Mouse (Mus musculus): Measurements from ENCODE around the gene Sema5a.
A peak's percentile ranks its signal among the peaks of the same experiment; 100 is the strongest.

Sema5a gene

GRCm38 (mm10) chr15:32265378-32265934 lies 20.8 kb downstream of the Sema5a start:
- no peaks in the 10 kb centered on the region for H3K36me3 ChIP-seq (ENCODE audit: control insufficient read depth, insufficient read depth, low read length, poor library complexity, severe bottlenecking)
- peak; percentile 19 for DNase-seq (ENCODE audit: low read depth, low spot score)
- H3K27me3 ChIP-seq (ENCODE audit: control insufficient read depth, insufficient read depth, low read length, poor library complexity, severe bottlenecking): no peaks in the 10 kb centered on the region

DNA sequence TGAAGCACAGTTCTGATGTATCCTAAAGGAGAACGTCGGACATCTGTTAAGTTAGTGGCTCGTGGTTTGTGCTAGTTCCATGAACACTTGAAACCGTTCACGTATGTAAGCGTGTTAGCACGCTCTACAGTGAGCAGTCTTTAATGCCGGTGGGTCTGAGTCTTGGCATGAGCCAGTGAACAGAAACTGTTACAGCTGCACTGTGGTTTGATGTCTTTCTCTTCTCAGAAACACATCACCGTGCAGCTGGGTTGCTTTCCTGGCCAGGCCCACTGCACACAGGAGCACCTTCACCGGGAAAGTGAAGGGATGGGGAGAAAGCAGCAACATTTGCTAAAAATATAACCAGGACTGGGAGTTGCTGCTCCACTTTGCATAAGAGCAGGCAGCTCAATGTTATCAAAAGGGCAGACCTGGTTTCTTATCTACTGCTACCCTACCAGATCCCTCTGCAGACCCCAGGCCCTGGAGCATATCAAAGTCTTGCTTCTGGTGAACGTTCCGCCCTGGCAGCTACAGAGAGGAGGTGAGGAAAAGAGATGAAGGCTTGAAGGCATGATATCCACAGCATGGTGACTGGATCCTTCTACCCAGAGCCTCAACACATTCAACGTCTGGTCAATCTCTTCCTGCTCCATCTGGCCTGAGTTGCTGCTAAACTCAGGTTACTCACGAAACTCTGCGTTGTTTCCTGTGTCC lies 21.7 kb downstream of the Sema5a start:
- no peaks in the 10 kb centered on the region for H3K27me3 ChIP-seq (ENCODE audit: control insufficient read depth, insufficient read depth, low read length, poor library complexity, severe bottlenecking)
- H3K36me3 ChIP-seq (ENCODE audit: control insufficient read depth, insufficient read depth, low read length, poor library complexity, severe bottlenecking): no peaks in the 10 kb centered on the region
- DNase-seq (ENCODE audit: low read depth, low spot score): no peak

DNA sequence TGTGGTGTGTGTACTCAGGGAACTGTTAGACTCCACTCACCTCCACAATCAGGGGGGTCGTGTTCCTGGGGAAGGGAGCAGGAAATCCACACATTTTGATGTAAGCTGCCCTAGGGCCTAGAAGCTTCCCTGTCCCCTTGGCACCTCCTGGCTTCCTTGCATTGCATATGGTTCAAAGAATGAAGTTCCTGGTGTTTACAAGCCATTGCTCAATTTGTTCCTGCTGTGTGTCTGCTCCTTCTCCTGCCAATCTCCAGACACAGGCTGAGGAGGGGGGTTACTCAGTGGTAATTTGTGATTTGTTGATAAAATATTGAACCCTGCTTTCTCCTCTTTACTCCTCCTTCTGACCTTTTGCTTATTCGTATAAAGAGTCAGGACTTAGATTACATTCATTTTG lies 25.5 kb downstream of the Sema5a start:
- DNase-seq (ENCODE audit: low read depth, low spot score): no peak
- no peaks in the 10 kb centered on the region for H3K27me3 ChIP-seq (ENCODE audit: control insufficient read depth, insufficient read depth, low read length, poor library complexity, severe bottlenecking)
- H3K36me3 ChIP-seq (ENCODE audit: control insufficient read depth, insufficient read depth, low read length, poor library complexity, severe bottlenecking): no peaks in the 10 kb centered on the region

DNA sequence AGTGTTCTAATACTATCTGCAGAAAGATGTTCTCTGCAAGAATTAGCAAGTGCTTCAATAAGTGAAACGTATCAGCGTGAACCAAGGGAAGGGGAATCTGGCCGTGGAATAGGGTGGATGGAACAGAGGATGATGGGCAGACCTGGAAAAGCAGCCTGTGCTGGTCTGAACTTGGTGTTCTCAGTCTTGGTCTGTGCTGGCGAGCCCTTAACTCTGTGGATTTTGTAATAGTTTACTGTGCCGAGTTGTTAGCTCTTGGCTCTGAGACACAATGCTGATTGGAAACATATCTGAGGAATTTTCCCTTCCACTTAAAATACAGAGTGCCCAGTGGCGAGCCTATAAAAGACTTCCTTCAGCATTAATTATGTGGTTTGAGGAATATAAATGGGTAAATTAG lies 29.3 kb downstream of the Sema5a start:
- no peaks in the 10 kb centered on the region for H3K27me3 ChIP-seq (ENCODE audit: control insufficient read depth, insufficient read depth, low read length, poor library complexity, severe bottlenecking)
- no peak for DNase-seq (ENCODE audit: low read depth, low spot score)
- H3K36me3 ChIP-seq (ENCODE audit: control insufficient read depth, insufficient read depth, low read length, poor library complexity, severe bottlenecking): no peaks in the 10 kb centered on the region

- Histone ChIP-seq H3K27me3 (ENCODE audit: control insufficient read depth, insufficient read depth, low read length, poor library complexity, severe bottlenecking) (no peaks in the 10 kb centered on the region), H3K36me3 (ENCODE audit: control insufficient read depth, insufficient read depth, low read length, poor library complexity, severe bottlenecking) (no peaks in the 10 kb centered on the region)
- DNase-seq (ENCODE audit: low read depth, low spot score): no peak
Measured at GRCm38 (mm10) chr15:32275020-32275419, 30.4 kb downstream of the Sema5a start.

GRCm38 (mm10) chr15:32278600-32278999 lies 34.0 kb downstream of the Sema5a start:
- Histone ChIP-seq H3K36me3 (ENCODE audit: control insufficient read depth, insufficient read depth, low read length, poor library complexity, severe bottlenecking) (no peaks in the 10 kb centered on the region), H3K27me3 (ENCODE audit: control insufficient read depth, insufficient read depth, low read length, poor library complexity, severe bottlenecking) (no peaks in the 10 kb centered on the region)
- no peak for DNase-seq (ENCODE audit: low read depth, low spot score)

GRCm38 (mm10) chr15:32281374-32281773 lies 36.8 kb downstream of the Sema5a start:
- Histone ChIP-seq H3K27me3 (ENCODE audit: control insufficient read depth, insufficient read depth, low read length, poor library complexity, severe bottlenecking) (no peaks in the 10 kb centered on the region), H3K36me3 (ENCODE audit: control insufficient read depth, insufficient read depth, low read length, poor library complexity, severe bottlenecking) (no peaks in the 10 kb centered on the region)
- no peak for DNase-seq (ENCODE audit: low read depth, low spot score)

- DNase-seq (ENCODE audit: low read depth, low spot score): no peak
- Histone ChIP-seq H3K27me3 (ENCODE audit: control insufficient read depth, insufficient read depth, low read length, poor library complexity, severe bottlenecking) (no peaks in the 10 kb centered on the region), H3K36me3 (ENCODE audit: control insufficient read depth, insufficient read depth, low read length, poor library complexity, severe bottlenecking) (no peaks in the 10 kb centered on the region)
Measured at GRCm38 (mm10) chr15:32284688-32285087, 40.1 kb downstream of the Sema5a start.

DNA sequence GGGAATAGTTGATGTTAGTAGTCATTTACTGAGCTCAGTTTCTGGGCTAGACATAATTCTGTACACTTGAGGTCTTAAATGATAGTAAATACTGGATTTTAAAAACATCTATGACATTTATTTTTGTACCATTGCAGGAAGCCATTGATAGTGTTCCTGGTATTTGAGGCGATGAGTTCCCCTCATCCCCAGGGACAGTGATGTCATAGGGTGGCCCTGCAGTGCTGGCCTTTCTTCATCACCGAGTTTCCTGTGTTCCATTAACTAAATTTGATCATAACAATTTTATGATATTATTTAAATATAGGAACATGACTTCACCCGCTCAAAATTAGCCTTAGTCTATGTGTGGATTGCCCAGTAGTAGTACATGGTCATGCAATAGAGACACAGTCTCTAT lies 41.7 kb downstream of the Sema5a start:
- Histone ChIP-seq H3K27me3 (ENCODE audit: control insufficient read depth, insufficient read depth, low read length, poor library complexity, severe bottlenecking) (no peaks in the 10 kb centered on the region), H3K36me3 (ENCODE audit: control insufficient read depth, insufficient read depth, low read length, poor library complexity, severe bottlenecking) (no peaks in the 10 kb centered on the region)
- DNase-seq (ENCODE audit: low read depth, low spot score): no peak

DNA sequence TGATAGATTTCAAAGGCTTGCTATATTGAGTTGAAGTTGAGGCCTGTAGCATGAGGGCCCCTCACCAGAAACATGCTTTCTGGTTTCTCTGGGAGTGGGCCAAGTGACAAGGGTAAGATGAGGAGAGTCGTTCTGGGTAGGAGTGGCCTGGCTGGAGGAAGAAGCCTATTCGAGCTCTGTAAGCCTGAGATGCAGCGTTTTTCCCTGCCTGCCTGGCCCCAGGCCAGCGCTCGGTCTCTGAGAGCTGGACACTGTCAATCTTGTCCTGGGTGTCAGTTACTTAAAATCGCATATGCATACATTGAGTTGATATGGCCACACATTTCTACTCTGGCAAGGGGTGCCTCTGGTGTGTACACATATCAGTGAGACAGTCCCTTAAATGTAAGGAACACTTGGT lies 43.9 kb downstream of the Sema5a start:
- no peak for DNase-seq (ENCODE audit: low read depth, low spot score)
- no peaks in the 10 kb centered on the region for H3K36me3 ChIP-seq (ENCODE audit: control insufficient read depth, insufficient read depth, low read length, poor library complexity, severe bottlenecking)
- no peaks in the 10 kb centered on the region for H3K27me3 ChIP-seq (ENCODE audit: control insufficient read depth, insufficient read depth, low read length, poor library complexity, severe bottlenecking)

GRCm38 (mm10) chr15:32291000-32291399 lies 46.4 kb downstream of the Sema5a start:
- DNase-seq (ENCODE audit: low read depth, low spot score): no peak
- H3K36me3 ChIP-seq (ENCODE audit: control insufficient read depth, insufficient read depth, low read length, poor library complexity, severe bottlenecking): no peaks in the 10 kb centered on the region
- no peaks in the 10 kb centered on the region for H3K27me3 ChIP-seq (ENCODE audit: control insufficient read depth, insufficient read depth, low read length, poor library complexity, severe bottlenecking)

- DNase-seq (ENCODE audit: low read depth, low spot score): no peak
- Histone ChIP-seq H3K36me3 (ENCODE audit: control insufficient read depth, insufficient read depth, low read length, poor library complexity, severe bottlenecking) (no peaks in the 10 kb centered on the region), H3K27me3 (ENCODE audit: control insufficient read depth, insufficient read depth, low read length, poor library complexity, severe bottlenecking) (no peaks in the 10 kb centered on the region)
Measured at GRCm38 (mm10) chr15:32296523-32296922, 51.9 kb downstream of the Sema5a start.

DNA sequence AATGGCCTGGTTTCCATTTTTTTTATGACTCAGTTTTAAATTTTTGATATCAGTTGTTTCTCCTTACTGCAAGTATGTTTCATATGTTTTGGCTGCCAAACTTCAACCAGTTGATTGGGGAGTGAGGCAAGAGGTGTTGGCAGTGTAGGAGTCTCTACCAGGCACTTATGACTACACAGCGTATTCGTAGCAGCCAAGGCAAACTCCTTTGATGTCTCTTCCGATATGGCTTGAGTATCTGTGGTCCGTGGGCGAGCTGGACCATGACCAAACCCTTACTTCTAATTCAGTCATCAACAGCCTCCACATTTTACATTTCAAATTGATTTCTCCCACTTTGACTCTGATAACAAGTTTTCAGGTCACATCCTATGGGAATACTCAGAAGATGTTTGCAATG lies 52.7 kb downstream of the Sema5a start:
- no peaks in the 10 kb centered on the region for H3K27me3 ChIP-seq (ENCODE audit: control insufficient read depth, insufficient read depth, low read length, poor library complexity, severe bottlenecking)
- no peak for DNase-seq (ENCODE audit: low read depth, low spot score)
- H3K36me3 ChIP-seq (ENCODE audit: control insufficient read depth, insufficient read depth, low read length, poor library complexity, severe bottlenecking): no peaks in the 10 kb centered on the region

DNA sequence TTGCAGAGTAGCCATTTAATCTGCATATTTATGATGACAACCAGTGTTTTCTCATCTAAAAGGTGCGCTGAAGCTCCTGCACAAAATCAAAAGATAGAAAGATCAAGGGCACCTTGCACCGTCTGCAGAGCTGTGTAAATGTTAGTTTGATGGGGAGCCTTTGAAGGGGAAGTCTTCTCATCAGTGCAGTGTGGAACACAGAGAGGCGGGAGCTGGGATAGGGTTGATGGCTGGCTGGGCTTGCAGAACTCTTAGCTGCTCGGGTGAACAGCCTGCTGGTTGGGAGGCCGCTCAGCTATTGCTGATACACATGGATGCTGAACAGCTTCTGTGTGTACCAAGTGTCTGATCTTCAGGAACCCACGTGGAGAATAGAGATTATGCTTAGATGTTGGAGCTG lies 53.9 kb downstream of the Sema5a start:
- no peak for DNase-seq (ENCODE audit: low read depth, low spot score)
- no peaks in the 10 kb centered on the region for H3K27me3 ChIP-seq (ENCODE audit: control insufficient read depth, insufficient read depth, low read length, poor library complexity, severe bottlenecking)
- H3K36me3 ChIP-seq (ENCODE audit: control insufficient read depth, insufficient read depth, low read length, poor library complexity, severe bottlenecking): no peaks in the 10 kb centered on the region

- no peaks in the 10 kb centered on the region for H3K36me3 ChIP-seq (ENCODE audit: control insufficient read depth, insufficient read depth, low read length, poor library complexity, severe bottlenecking)
- H3K27me3 ChIP-seq (ENCODE audit: control insufficient read depth, insufficient read depth, low read length, poor library complexity, severe bottlenecking): no peaks in the 10 kb centered on the region
- DNase-seq (ENCODE audit: low read depth, low spot score): no peak
Measured at GRCm38 (mm10) chr15:32300991-32301390, 56.4 kb downstream of the Sema5a start.

Data from splenic B cell, adult 2 months (primary cell).